In genomic region chr1:180401725-180402124, GRCm38 (mm10) we compare ENCODE assay signal across 11 mouse cellular contexts.
DNase-seq lines count a peak whose midpoint lies in the region; ATAC-seq lines count a peak whose summit lies in the region.
"Had no signal": no experiment of that assay in that cellular context is flagged by ENCODE, and none has a peak within 500 bp of the region (broad histone marks: within the 10 kb centered on the region; RNA-seq: fewer than 3 reads in every experiment).

No protein-coding gene starts in this region.

- H3K4me1 ChIP-seq in liver, embryonic 13.5 days (replicated peaks) = peaks cover 38% of the 10 kb centered on the region
- H3K4me1 ChIP-seq in liver, embryonic 12.5 days = peaks cover 54% of the 10 kb centered on the region
- H3K4me1 ChIP-seq in forebrain, embryonic 14.5 days (ENCODE audit: control insufficient read depth, insufficient read depth, low read length) = no peaks in the 10 kb centered on the region

- no peak overlapping the region for H3K4me3 ChIP-seq in liver, embryonic 13.5 days (replicated peaks)
- no peak overlapping the region for H3K4me3 ChIP-seq in liver, embryonic 12.5 days
- H3K4me3 ChIP-seq in forebrain, embryonic 14.5 days (ENCODE audit: low read depth, low read length) = no peak overlapping the region

- H3K4me2 ChIP-seq in liver, embryonic 13.5 days = no peak overlapping the region
- no peak overlapping the region for H3K4me2 ChIP-seq in liver, embryonic 12.5 days
- no peak overlapping the region for H3K4me2 ChIP-seq in forebrain, embryonic 14.5 days (ENCODE audit: low read length)

- H3K9me3 ChIP-seq in liver, embryonic 13.5 days (replicated peaks) = no peaks in the 10 kb centered on the region
- no peaks in the 10 kb centered on the region for H3K9me3 ChIP-seq in liver, embryonic 12.5 days (replicated peaks)
- H3K9me3 ChIP-seq in forebrain, embryonic 14.5 days (replicated peaks; ENCODE audit: control insufficient read depth, low read length) = no peaks in the 10 kb centered on the region

- no peak for DNase-seq in liver, embryonic 13.5 days
- DNase-seq in lung, postnatal 25 days (ENCODE audit: low spot score) = peak; percentile 74
- DNase-seq in thymus, postnatal 0 days (ENCODE audit: low spot score) = peak; percentile 83
- DNase-seq in forebrain, embryonic 14.5 days (ENCODE audit: low spot score) = no peak
- DNase-seq in ovary, postnatal 10 days (ENCODE audit: low spot score) = no peak
- no peak for DNase-seq in urinary bladder, postnatal 25 days (ENCODE audit: low spot score)
- DNase-seq: cerebellum, adult 9-11 months; midbrain, embryonic 14.5 days had no signal

- no peaks in the 10 kb centered on the region for H3K36me3 ChIP-seq in liver, embryonic 13.5 days
- H3K36me3 ChIP-seq in liver, embryonic 12.5 days = no peaks in the 10 kb centered on the region
- H3K36me3 ChIP-seq in forebrain, embryonic 14.5 days (ENCODE audit: control insufficient read depth, insufficient read depth, low read length) = no peaks in the 10 kb centered on the region

- no peak overlapping the region for H3K9ac ChIP-seq in liver, embryonic 13.5 days
- H3K9ac ChIP-seq in liver, embryonic 12.5 days = no peak overlapping the region
- no peak overlapping the region for H3K9ac ChIP-seq in forebrain, embryonic 14.5 days (ENCODE audit: low read length)

- ATAC-seq in liver, embryonic 13.5 days (ENCODE audit: low read depth) = no peak
- no peak for ATAC-seq in liver, embryonic 12.5 days
- ATAC-seq in common myeloid progenitor, adult 5-6 weeks (replicated peaks; ENCODE audit: low read depth, poor library complexity, severe bottlenecking) = peak; percentile 57
- ATAC-seq in forebrain, embryonic 14.5 days = no peak
- ATAC-seq: forebrain, embryonic 16.5 days had no signal

- H3K27ac ChIP-seq in liver, embryonic 13.5 days = 0 out of 2 replicates have a peak overlapping the region, but pooled peaks have one; percentile 43
- H3K27ac ChIP-seq in liver, embryonic 12.5 days = no peak overlapping the region
- no peak overlapping the region for H3K27ac ChIP-seq in forebrain, embryonic 14.5 days (ENCODE audit: low read depth, low read length)

- WGBS in liver, embryonic 13.5 days (ENCODE audit: insufficient replicate concordance) = 54% methylated on average over 6 of the region's 6 CpGs
- 66% methylated on average over 6 of the region's 6 CpGs for WGBS in liver, embryonic 12.5 days (ENCODE audit: insufficient replicate concordance)
- 86% methylated on average over 6 of the region's 6 CpGs for whole genome bisulfite sequencing in forebrain, embryonic 14.5 days

- H3K27me3 ChIP-seq in liver, embryonic 13.5 days = no peaks in the 10 kb centered on the region
- H3K27me3 ChIP-seq in liver, embryonic 12.5 days (replicated peaks) = no peaks in the 10 kb centered on the region; the same call in 1 of the 2 replicates
- no peaks in the 10 kb centered on the region for H3K27me3 ChIP-seq in forebrain, embryonic 14.5 days (replicated peaks; ENCODE audit: control insufficient read depth, insufficient read depth, low read length)

Comparison
In these comparisons a context has a peak if more than half of its experiments do, and no peak if none do; other contexts are left out.
1. DNase-seq: peak in lung, postnatal 25 days (single experiment) and thymus, postnatal 0 days (single experiment); none in liver, embryonic 13.5 days (single experiment), forebrain, embryonic 14.5 days (single experiment), ovary, postnatal 10 days (single experiment) and urinary bladder, postnatal 25 days (single experiment).